Mouse (Mus musculus) heart, embryonic 13.5 days (tissue): ENCODE measurements around the gene Icam5. TPM values are rescaled to one million over a fixed set of nuclear protein-coding genes. Genes with fewer than 3 reads are reported as not detected.
"Not testable (repeated sequence)": the region's sequence is repeated elsewhere in the genome, so short reads cannot be mapped to it uniquely, and the experiment has no call there.

Experiments
- ATAC-seq: fragments of 200-750 bp; cut with Nextera tagmentation; 2 replicates; pipeline ENCODE4 v1.8.0; 2017; ENCODE audit warnings: moderate TSS enrichment; ENCODE audit not compliant: insufficient number of reproducible peaks, low FRiP score, low TSS enrichment; ENCODE audit errors: extremely low read depth
- H3K27ac ChIP-seq: fragments of 300-500 bp; sonication (generic); replicated peaks from 2 replicates; pipeline ENCODE4 v1.5.1; 2015; ENCODE audit warnings: moderate library complexity, mild to moderate bottlenecking, inconsistent platforms
- H3K27me3 ChIP-seq: fragments of 300-500 bp; sonication (generic); replicated peaks from 2 replicates; pipeline ENCODE4 v1.6.1; 2015; ENCODE audit warnings: mild to moderate bottlenecking, inconsistent platforms
- H3K36me3 ChIP-seq: fragments of 300-500 bp; sonication (generic); 2 replicates; pipeline ENCODE4 v1.6.1; 2015; ENCODE audit warnings: mild to moderate bottlenecking, inconsistent platforms
- H3K4me1 ChIP-seq: fragments of 300-500 bp; sonication (generic); 2 replicates; pipeline ENCODE4 v1.6.1; 2015; ENCODE audit warnings: inconsistent platforms
- H3K4me2 ChIP-seq: fragments of 300-500 bp; sonication (generic); 2 replicates; pipeline ENCODE4 v1.6.1; 2015; ENCODE audit warnings: inconsistent platforms, mild to moderate bottlenecking, moderate library complexity
- H3K4me3 ChIP-seq: fragments of 300-500 bp; sonication (generic); 2 replicates; pipeline ENCODE4 v1.5.1; 2015; ENCODE audit warnings: moderate library complexity, mild to moderate bottlenecking, inconsistent platforms
- H3K9ac ChIP-seq: fragments of 300-500 bp; sonication (generic); 2 replicates; pipeline ENCODE4 v1.6.1; 2015; ENCODE audit warnings: inconsistent platforms, mild to moderate bottlenecking, moderate library complexity
- H3K9me3 ChIP-seq: fragments of 300-500 bp; sonication (generic); 2 replicates; pipeline ENCODE4 v1.6.1; 2016; ENCODE audit warnings: inconsistent platforms
- WGBS: fragments of 180-500 bp; shearing (Covaris S2); methylation state at CpG from one replicate; pipeline ENCODE4 v1.1.7; 2015; ENCODE audit warnings: mixed read lengths; 5-methylcytosine and 5-hydroxymethylcytosine counted together
- polyA plus RNA-seq: library from polyadenylated mRNA; unstranded; fragments of >200 nt; fragmentation: Nextera tagmentation; extraction: Ambion mirVana; gene quantifications from 2 replicates; pipeline ENCODE4 v1.2.1, GENCODE M21; 2015

Gene Icam5
- 0.04 and 0.05 TPM in 2 replicates for polyA plus RNA-seq

DNA sequence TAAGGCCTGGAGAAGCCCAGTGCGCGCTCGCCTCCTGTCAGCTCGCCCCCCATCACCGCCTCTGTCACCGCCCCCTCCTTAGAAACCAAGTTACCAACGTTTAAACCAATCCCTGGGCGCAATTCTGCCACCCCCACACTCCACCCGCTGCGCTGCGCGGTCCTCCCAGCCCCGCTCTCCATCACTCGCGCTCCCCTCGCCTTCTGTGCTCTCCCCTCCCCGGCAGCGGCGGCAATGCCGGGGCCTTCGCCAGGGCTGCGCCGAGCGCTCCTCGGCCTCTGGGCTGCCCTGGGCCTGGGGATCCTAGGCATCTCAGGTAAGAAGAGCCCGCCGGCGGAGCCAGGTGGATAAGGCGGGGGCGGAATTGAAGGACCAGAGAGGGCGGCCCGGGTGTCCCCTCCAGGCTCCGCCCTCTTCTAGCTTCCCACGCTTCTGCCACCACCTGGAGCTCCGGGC, at the start of gene Icam5:
TSS of gene Icam5 (plus strand) at position 178 of the 456 bp plus-strand sequence.
- ATAC-seq, result no peak
- H3K9me3 ChIP-seq, result no peaks in the 10 kb centered on the region
- WGBS, result 1% methylated on average over 35 of the region's 35 CpGs
- no peaks in the 10 kb centered on the region for H3K36me3 ChIP-seq
- H3K27me3 ChIP-seq, result peaks cover 88% of the 10 kb centered on the region
- H3K4me3 ChIP-seq, result peak within 1 kb of the TSS; percentile 60
- peaks cover 70% of the 10 kb centered on the region for H3K4me1 ChIP-seq
- peak within 1 kb of the TSS; percentile 78 for H3K9ac ChIP-seq
- peak within 1 kb of the TSS; percentile 98 for H3K4me2 ChIP-seq
- H3K27ac ChIP-seq, result 0 out of 2 replicates have a peak within 1 kb of the TSS, but pooled peaks have one; percentile 13

- no peaks in the 10 kb centered on the region for H3K9me3 ChIP-seq
- H3K4me3 ChIP-seq, result no peak overlapping the region
- peaks cover 3% of the 10 kb centered on the region; the same call in 1 of the 2 replicates for H3K27me3 ChIP-seq
- 69% methylated on average over 3 of the region's 3 CpGs for WGBS
- H3K27ac ChIP-seq, result no peak overlapping the region
- no peak overlapping the region for H3K4me2 ChIP-seq
- no peak overlapping the region for H3K9ac ChIP-seq
- ATAC-seq, result no peak
- no peaks in the 10 kb centered on the region for H3K36me3 ChIP-seq
- peaks cover 15% of the 10 kb centered on the region for H3K4me1 ChIP-seq
These were observed 49.7 kb upstream of the Icam5 start for GRCm38 (mm10) chr9:20982171-20982570.

DNA sequence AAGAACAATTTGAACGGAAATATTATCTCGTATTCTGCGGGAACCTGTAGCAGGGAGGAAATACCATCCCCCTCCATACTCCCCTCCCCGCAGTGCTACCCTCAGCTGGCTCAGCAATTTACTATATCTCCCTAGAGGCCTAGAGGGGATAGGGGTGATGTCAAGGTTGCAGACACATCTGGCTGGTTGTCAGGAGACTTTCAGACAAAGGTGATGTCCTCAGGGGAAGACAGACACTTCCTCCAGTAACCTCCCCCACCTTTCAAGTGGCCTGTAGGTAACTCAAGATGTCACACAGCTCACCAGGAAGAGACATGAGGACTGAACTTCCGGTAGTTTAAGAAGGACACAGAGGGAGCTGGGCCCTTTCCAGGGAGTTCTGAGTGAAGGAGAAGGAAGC, 48.7 kb upstream of the Icam5 start:
- Histone ChIP-seq H3K36me3 (no peaks in the 10 kb centered on the region), H3K27me3 (peaks cover 10% of the 10 kb centered on the region), H3K4me2 (no peak overlapping the region), H3K27ac (peak overlapping the region; percentile 5; the same call in 1 of the 2 replicates), H3K9ac (peak overlapping the region; percentile 7; the same call in 1 of the 2 replicates), H3K4me1 (peaks cover 15% of the 10 kb centered on the region), H3K4me3 (no peak overlapping the region), H3K9me3 (no peaks in the 10 kb centered on the region)
- 30% methylated on average over 5 of the region's 5 CpGs for WGBS
- no peak for ATAC-seq

- Histone ChIP-seq H3K9ac (no peak overlapping the region), H3K27ac (peak overlapping the region; percentile 39; the same call in 1 of the 2 replicates), H3K36me3 (no peaks in the 10 kb centered on the region), H3K4me3 (no peak overlapping the region), H3K4me1 (peaks cover 17% of the 10 kb centered on the region), H3K4me2 (no peak overlapping the region), H3K27me3 (peaks cover 14% of the 10 kb centered on the region), H3K9me3 (no peaks in the 10 kb centered on the region)
- 52% methylated on average over 15 of the region's 15 CpGs for WGBS
- no peak for ATAC-seq
These were observed 44.8 kb upstream of the Icam5 start for GRCm38 (mm10) chr9:20986952-20987686.

DNA sequence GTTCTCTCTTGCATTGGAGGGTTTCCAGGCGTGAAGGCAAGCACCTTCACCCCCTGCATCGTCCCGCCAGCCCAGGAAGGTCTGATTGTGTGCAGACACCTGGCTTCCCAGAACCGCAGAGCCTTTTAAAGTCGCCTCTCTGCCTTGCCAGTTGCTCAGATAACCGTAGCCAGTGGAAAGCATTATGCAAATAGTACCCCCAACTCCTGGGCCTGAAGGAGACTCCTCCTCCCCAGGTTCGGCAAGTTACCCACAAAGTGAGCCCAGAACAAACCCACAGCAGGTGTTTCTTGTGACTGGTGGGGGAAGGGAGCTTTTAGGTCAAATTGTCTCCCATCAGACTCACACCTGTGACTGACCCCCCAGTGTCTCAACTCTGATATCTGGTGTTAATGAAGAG, 43.9 kb upstream of the Icam5 start:
- H3K36me3 ChIP-seq, result no peaks in the 10 kb centered on the region
- H3K27ac ChIP-seq, result no peak overlapping the region
- peaks cover 14% of the 10 kb centered on the region for H3K27me3 ChIP-seq
- H3K9ac ChIP-seq, result no peak overlapping the region
- no peaks in the 10 kb centered on the region for H3K9me3 ChIP-seq
- ATAC-seq, result no peak
- 12% methylated on average over 7 of the region's 7 CpGs for whole genome bisulfite sequencing
- peaks cover 17% of the 10 kb centered on the region for H3K4me1 ChIP-seq
- no peak overlapping the region for H3K4me2 ChIP-seq
- no peak overlapping the region for H3K4me3 ChIP-seq

GRCm38 (mm10) chr9:20990861-20991260, 41.0 kb upstream of the Icam5 start:
- 10% methylated on average over 10 of the region's 10 CpGs for WGBS
- H3K9ac ChIP-seq, result peak overlapping the region; percentile 62

DNA sequence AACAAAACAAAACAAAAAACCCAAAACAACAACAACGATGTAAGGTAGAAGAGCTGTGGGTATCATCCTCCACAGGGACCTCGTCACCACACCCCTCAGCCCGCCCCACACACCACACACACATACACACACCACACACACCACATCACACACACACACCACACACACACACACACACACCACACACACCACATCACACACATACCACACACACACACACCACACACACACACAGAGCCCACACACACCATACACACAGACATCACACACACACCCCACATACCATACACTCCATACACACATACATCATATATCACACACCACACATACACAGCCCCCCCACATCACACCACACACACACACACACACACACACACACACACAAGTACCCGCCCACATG, 40.3 kb upstream of the Icam5 start:
- Histone ChIP-seq H3K4me1 (peaks cover 10% of the 10 kb centered on the region), H3K9ac (no peak overlapping the region), H3K4me3 (no peak overlapping the region), H3K9me3 (no peaks in the 10 kb centered on the region), H3K4me2 (no peak overlapping the region), H3K27me3 (peaks cover 14% of the 10 kb centered on the region), H3K36me3 (no peaks in the 10 kb centered on the region), H3K27ac (no peak overlapping the region)
- no peak for ATAC-seq
- 91% methylated on average over 4 of the region's 4 CpGs for WGBS

More at GRCm38 (mm10) chr9:20990861-20991260, 41.0 kb upstream of the Icam5 start:
- Histone ChIP-seq H3K4me1 (peaks cover 10% of the 10 kb centered on the region), H3K9me3 (no peaks in the 10 kb centered on the region), H3K4me2 (peak overlapping the region; percentile 62), H3K27me3 (peaks cover 14% of the 10 kb centered on the region), H3K27ac (0 out of 2 replicates have a peak overlapping the region, but pooled peaks have one; percentile 1), H3K36me3 (no peaks in the 10 kb centered on the region), H3K4me3 (peak overlapping the region; percentile 23; the same call in 1 of the 2 replicates)
- no peak for ATAC-seq

- Histone ChIP-seq H3K27ac (no peak overlapping the region), H3K4me2 (no peak overlapping the region), H3K27me3 (peaks cover 6% of the 10 kb centered on the region), H3K36me3 (no peaks in the 10 kb centered on the region), H3K9ac (no peak overlapping the region), H3K9me3 (no peaks in the 10 kb centered on the region), H3K4me3 (no peak overlapping the region), H3K4me1 (peaks cover 10% of the 10 kb centered on the region)
- WGBS, result 53% methylated on average over 5 of the region's 5 CpGs
- ATAC-seq, result no peak
These were observed 38.5 kb upstream of the Icam5 start for GRCm38 (mm10) chr9:20993165-20993898.

GRCm38 (mm10) chr9:20995069-20995468, 36.8 kb upstream of the Icam5 start:
- Histone ChIP-seq H3K4me1 (peaks cover 10% of the 10 kb centered on the region), H3K4me3 (no peak overlapping the region), H3K27ac (no peak overlapping the region), H3K36me3 (no peaks in the 10 kb centered on the region), H3K4me2 (no peak overlapping the region), H3K9me3 (no peaks in the 10 kb centered on the region), H3K9ac (no peak overlapping the region), H3K27me3 (no peaks in the 10 kb centered on the region)
- no peak for ATAC-seq
- 62% methylated on average over 3 of the region's 3 CpGs for WGBS

DNA sequence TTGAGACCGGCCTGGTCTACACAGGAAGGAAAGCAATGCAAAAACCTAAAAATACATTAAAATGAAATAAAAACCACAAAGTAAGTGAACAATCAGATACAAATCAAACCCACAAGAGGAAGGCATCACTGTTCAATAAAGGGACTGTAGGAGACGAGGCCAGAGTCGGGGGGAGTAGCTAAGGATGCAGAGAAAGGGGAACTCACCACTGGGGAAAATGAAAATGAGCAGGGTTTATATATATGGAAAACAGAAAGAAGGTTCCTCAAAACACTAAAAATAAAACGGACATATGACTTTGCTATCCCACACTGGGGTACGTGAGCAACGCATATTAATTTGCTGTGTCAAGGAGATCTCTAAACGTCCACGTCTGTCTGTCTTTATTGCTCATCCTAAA, 34.8 kb upstream of the Icam5 start:
- WGBS, result 83% methylated on average over 8 of the region's 8 CpGs
- no peaks in the 10 kb centered on the region for H3K27me3 ChIP-seq
- no peak overlapping the region for H3K4me3 ChIP-seq
- no peak overlapping the region for H3K9ac ChIP-seq
- H3K9me3 ChIP-seq, result no peaks in the 10 kb centered on the region
- ATAC-seq, result no peak
- H3K27ac ChIP-seq, result no peak overlapping the region
- H3K4me1 ChIP-seq, result 0 out of 2 replicates have a peak, but pooled peaks cover 8% of the 10 kb centered on the region
- H3K36me3 ChIP-seq, result no peaks in the 10 kb centered on the region
- H3K4me2 ChIP-seq, result no peak overlapping the region

DNA sequence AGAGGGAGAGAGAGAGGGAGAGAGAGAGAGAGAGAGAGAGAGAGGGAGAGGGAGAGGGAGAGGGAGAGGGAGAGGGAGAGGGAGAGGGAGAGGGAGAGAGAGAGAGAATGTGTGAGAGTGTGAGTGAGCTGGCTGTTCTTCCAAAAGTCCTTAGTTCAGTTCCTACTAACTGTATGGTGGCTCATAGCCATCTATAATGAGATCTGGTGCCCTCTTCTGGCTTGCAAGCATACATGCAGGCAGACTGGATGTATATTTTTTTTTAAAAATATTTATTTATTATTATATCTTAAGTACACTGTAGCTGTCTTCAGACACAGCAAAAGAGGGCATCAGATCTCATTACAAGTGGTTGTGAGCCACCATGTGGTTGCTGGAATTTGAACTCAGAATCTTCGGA, 33.5 kb upstream of the Icam5 start:
- 75% methylated on average over 1 of the region's 1 CpGs for WGBS
- H3K36me3 ChIP-seq, H3K4me3 ChIP-seq, H3K27me3 ChIP-seq, H3K4me2 ChIP-seq, H3K9me3 ChIP-seq, H3K27ac ChIP-seq, ATAC-seq, H3K9ac ChIP-seq: not testable (repeated sequence)
- peaks cover 10% of the 10 kb centered on the region for H3K4me1 ChIP-seq
